Mouse (Mus musculus) thymus, postnatal 25 days (tissue): ENCODE results near the gene Hic2.
A peak's percentile ranks its signal among the peaks of the same experiment; 100 is the strongest.

Source experiments
- DNase-seq: peaks from one replicate; pipeline ENCODE4 v3.0.0; 2022

Gene Hic2

DNA sequence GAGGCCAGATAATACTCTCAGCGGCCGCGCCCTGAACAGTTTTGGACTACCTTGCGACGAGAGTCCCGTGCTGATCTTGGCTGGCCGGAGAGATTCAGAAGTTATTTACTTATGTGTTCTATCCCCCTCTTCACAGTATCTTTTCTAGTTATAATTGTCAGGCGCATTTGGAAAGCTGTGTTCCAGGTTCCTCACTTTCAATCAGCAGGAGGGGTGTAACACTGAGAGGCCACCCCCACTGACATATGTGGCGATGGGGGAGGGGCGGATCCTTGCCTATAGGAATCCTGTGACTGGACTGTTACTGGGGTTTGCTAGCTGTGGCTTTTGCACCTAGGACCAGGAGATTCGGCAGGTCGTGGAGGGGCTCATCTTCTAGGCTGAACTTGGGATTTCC is 1.1 kb downstream of the Hic2 start:
- DNase-seq, result peak; percentile 27

GRCm38 (mm10) chr16:17234916-17235665 is 1.7 kb downstream of the Hic2 start:
- no peak for DNase-seq

DNA sequence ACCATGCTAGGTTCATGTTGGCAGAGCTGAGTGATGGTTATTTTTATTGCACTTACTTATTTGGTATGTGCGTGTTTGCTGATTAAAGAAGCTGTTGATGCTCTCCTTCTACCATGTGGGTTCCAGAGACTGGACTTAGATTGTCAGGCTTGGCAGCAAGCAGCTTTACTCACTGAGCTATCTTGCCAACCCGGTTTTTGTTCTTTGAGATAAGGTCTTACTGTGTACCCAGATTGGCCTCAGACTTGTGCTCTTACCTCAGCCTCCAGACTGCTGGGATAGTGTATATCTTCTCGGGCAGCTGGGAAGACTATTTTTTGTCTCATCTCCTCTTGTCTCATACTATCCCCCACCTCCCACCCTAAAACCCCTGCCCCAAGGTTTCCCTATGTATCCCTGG is 4.3 kb downstream of the Hic2 start:
- no peak for DNase-seq

GRCm38 (mm10) chr16:17239409-17239808 is 6.0 kb downstream of the Hic2 start:
- no peak for DNase-seq

DNA sequence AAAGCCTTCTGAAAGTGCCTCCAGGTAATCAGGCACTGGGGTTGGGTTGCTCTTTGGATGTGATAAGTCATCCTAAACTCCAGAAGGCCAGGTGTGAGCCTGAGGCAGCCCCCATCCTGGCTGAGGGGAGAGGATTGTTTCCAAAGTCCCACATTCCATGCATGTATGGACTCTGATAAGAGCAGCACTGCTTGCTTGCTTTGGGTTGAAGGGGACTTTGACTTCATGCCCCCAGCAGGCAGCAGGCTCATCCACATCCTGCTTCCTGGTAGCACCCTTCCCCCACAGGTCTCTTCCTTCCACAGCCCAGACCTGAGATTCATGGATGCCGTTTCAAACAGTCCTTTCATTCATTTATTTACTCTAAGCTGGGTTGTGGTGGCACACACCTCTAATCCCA is 10.4 kb downstream of the Hic2 start:
- DNase-seq, result no peak

DNA sequence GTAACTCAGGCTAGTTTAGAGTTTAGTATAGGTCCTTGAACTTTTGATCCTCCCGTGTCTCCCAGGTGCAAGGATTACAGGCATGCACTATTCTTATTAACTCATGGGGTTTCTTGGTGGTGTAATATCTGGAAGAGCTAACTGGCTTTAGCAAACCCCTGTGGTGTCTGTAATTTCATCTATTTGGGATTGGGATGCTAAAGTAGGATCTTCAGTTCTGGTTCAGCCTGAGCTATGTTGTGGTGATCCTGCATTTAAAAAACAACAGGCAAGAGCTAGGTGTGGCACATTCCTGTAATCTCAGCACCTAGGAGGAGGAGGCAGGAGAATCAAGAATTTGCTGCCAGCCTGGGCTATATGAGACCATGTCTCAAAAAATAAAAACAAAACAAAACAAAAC is 11.6 kb downstream of the Hic2 start:
- no peak for DNase-seq

GRCm38 (mm10) chr16:17247727-17248126 is 14.4 kb downstream of the Hic2 start:
- no peak for DNase-seq

DNA sequence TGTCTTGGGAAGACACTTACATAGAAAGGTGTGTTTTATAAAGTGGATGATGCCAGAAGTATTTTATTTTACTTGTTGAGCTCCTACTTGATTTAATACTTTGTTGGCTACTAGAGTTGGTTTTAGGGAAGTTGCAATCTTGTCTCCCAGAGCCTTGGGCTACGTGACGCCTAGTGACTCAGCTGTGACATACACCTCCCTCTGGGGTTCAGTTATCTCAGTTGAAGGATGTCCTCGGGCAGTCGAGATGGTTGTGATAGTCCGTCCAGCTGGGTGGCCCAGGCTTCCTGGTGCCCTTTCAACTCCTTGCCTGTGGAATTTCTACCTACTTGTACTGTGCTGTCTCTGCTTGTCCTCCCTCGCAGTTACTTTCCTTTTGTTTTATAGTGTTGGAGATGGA is 15.8 kb downstream of the Hic2 start:
- DNase-seq, result no peak

DNA sequence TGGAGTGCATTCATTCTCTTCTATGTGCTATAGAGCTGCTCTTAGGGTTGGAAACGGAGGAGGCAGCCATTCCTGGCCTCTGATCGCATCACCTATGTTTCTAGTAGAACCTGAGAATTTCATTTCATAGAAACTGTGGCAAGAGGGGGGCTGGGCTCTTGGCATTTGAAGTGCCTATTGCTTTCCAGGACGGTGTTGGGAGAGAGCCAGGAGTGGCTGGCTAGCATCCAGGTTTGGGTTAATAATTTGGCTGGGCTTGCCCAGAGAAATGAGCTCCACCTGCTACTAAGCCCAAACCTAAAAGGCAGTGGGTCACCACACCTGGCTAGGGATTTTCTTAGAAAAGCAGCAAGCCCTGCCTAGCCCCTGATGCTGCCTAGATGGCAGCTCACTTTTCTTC is 18.2 kb downstream of the Hic2 start:
- DNase-seq, result no peak

DNA sequence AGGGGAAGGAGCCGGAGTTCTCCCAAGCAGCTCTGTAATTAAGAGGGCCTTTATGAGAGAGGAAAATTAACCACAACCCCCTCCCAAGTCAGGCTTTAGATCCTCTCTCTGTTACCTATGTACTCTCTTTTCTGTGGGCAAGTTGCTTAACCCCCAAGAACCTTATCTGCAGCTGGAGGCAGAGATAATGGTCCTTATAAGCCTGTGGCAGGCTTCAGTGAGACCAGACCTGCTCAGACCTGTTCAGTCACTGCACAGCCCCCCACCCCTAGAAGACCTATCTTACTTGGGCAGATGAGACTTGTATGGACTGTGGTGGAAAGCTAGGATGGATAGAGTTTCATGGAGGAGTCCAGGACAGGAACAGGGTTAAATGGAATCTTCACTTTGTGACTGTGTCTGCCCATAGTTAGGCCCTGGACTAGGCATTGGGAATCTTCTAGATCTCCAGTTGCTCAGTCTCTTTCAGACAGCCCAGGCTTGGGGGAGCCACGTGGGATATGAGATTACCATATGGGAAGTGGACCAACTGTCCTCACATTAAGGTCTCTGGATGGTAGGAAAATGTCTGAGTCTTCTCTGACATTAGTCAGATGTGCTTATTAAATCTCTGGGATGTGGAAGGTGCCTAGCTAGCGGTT is 18.8 kb downstream of the Hic2 start:
- no peak for DNase-seq

- no peak for DNase-seq
Observed at GRCm38 (mm10) chr16:17252841-17253240, 19.5 kb downstream of the Hic2 start.

- DNase-seq, result no peak
Observed at GRCm38 (mm10) chr16:17254005-17254597, 20.7 kb downstream of the Hic2 start.

DNA sequence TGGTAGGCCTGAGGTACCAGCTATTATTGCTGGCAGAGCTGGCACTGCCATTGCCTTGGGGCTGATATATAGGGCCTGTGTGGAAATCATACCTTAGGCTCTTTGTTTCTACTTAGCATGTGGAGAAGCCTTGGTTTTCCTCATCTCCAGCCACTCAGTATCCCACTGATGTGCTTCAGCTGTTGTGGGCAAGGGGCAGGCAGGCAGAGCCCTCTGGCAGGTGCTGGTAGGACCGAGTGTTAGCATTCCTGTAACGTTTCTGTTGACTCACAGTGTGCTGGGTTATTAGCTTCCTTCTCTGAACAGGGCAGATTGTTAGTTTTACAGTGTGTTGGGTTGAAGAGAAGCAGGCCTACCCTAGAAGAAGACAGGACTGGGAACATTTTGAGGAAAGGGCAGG is 21.9 kb downstream of the Hic2 start:
- DNase-seq, result no peak

DNA sequence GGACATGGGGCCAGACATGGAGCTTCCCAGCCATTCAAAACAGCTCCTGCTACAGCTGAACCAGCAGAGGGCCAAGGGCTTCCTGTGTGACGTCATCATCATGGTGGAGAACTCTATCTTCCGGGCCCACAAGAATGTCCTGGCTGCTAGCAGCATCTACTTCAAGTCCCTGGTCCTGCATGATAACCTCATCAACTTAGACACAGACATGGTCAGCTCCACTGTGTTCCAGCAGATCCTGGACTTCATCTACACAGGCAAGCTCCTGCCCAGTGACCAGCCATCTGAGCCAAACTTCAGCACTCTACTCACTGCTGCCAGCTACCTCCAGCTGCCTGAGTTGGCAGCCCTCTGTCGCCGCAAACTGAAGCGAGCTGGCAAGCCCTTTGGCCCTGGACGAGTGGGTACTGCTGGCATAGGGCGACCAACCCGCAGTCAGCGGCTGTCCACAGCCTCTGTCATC is 24.0 kb downstream of the Hic2 start:
- no peak for DNase-seq

DNA sequence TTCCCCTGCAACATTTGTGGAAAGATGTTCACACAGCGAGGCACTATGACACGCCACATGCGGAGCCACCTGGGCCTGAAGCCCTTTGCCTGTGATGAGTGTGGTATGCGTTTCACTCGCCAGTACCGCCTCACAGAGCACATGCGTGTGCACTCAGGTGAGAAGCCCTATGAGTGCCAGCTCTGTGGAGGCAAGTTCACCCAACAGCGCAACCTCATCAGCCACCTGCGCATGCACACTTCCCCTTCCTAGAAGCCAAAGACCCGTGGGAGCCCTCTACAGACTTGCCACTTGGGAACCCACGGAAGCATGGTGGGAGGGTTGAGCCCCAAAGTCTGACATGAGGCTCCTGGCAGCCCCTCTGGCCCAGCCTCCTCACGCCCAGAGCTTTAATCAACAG is 25.5 kb downstream of the Hic2 start:
- no peak for DNase-seq

GRCm38 (mm10) chr16:17261341-17261740 is 28.0 kb downstream of the Hic2 start:
- no peak for DNase-seq

DNA sequence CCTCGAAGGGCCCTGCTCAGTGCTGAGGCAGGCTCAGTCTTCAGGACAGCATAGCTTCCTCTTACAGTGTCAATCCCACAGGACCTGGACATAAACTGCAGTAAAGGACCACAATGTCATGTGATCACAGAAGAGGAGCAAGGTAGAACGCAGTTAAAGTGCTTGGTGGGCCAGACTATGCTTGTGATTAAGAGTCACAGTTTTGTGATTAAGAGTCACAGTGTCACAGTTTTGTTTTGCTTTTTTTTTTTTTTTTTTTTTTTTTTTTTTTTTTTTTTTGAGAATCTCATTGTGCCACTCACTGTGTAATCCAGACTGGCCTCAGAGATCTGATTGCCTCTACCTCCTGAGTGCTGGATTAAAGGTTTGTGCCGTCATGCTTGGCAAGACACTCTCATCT is 32.7 kb downstream of the Hic2 start:
- DNase-seq, result no peak

GRCm38 (mm10) chr16:17267937-17268336 is 34.6 kb downstream of the Hic2 start:
- no peak for DNase-seq

GRCm38 (mm10) chr16:17269872-17270271 is 36.5 kb downstream of the Hic2 start:
- DNase-seq, result no peak

DNA sequence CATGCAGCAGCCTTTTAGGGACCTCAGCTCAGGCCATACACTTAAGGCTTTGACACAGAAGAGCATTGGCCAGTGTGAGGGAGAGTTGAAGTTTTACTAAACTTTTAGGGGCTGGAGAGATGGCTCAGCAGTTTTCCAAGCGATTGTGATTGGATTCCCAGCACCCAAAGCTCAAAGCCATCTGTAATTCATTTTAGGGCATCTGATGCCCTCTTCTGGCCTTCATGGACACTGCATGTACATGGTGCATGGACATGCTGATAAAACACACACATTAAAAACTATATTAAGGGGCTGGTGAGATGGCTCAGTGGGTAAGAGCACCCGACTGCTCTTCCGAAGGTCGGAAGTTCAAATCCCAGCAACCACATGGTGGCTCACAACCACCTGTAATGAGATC is 37.8 kb downstream of the Hic2 start:
- peak; percentile 58 for DNase-seq

DNA sequence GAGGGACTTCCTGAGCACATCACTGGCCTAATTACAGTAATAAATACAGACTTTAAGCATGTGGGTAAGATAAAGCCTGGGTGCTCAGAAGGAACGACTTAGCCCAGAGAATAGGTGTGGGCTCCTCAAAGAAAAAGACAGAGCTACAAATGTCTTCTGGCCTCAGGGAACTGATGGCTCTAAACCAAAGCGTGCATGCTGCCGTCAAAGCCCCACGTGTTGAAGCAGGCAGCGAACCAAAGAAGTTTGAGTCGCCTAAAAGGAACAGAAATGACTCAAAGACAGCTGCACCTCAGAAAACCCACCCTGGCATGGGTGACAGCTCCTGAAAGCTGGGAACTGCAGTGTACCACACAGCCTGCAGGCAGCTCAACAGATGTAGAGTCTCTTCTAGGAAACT is 38.5 kb downstream of the Hic2 start:
- DNase-seq, result no peak

- DNase-seq, result no peak
Observed at GRCm38 (mm10) chr16:17275721-17276120, 42.3 kb downstream of the Hic2 start, which contains the start of gene Tmem191c. Gene Tmem191c (plus strand): TSS chr16:17276077.

DNA sequence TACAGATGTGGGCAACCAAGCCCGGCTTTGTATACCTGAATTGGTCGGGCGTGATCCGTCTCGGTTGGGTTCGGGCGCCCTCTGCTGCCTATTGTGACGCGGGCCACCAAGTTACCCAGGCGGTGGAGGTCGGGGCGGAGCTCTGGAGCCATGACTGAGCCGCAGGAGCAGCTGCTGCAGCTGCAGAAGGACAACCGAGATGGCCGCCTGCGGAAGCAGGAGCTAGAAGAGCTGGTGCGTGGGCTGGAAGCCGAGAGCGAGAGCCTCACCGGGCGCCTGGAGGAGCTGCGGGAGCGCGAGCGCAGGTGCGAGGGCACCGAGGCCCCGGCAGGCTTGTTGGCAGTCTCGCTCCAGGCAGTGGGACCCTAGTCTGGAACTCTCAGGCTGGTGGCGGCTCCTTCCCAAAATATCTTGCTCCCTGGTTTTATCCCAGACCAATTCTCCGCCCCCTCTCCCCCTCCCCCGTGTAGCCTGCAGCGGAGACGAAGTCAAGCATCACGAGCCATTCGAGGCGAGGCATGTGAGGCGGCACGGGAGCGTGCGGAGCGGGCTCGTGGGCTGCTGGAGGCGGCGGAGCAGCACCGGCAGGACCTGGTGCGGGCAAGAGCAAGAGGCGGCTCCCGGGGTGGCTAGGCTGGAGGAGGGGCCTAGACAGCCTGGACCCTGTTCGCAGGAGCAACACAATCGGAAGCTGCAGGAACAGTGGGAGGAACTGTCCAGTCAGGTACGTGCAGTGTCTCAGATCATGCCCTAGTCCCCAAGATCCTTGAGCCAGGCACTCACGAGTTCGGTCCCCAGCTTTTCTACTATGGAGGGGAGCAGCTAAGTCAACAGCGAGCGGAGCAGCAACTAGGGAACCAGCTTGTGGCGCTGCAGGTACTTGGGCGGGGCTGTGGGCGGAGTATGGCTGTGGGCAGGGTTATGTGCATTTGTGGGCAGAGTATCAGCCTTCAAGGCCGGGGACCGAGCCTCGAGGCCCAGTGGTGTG is 43.1 kb downstream of the Hic2 start:
- DNase-seq, result peak; percentile 98
